Mouse (Mus musculus) liver, embryonic 14.5 days (tissue): ENCODE results near the gene Elavl2. TPM values are rescaled to one million over a fixed set of nuclear protein-coding genes. Genes with fewer than 3 reads are reported as not detected.

Experiments
- ATAC-seq: fragments of 200-750 bp; cut with Nextera tagmentation; 2 replicates; pipeline ENCODE4 v1.8.0; 2017; ENCODE audit warnings: moderate number of reproducible peaks, mild to moderate bottlenecking, moderate library complexity; ENCODE audit not compliant: insufficient read depth
- DNase-seq, 3 experiments: peaks; one replicate each; pipeline ENCODE4 v3.0.0-alpha.2; 2012 to 2013; ENCODE audit warnings: low read depth in 3 of 3, low spot score in 3 of 3
- H3K27ac ChIP-seq: fragments of 300-500 bp; sonication (generic); 2 replicates; pipeline ENCODE4 v1.5.1; 2014; ENCODE audit warnings: moderate library complexity, mild to moderate bottlenecking, control low read depth, inconsistent platforms
- H3K27me3 ChIP-seq: fragments of 300-500 bp; sonication (generic); 2 replicates; pipeline ENCODE4 v1.6.1; 2014; ENCODE audit warnings: mild to moderate bottlenecking, low read length, moderate library complexity; ENCODE audit not compliant: control insufficient read depth, insufficient read depth
- H3K36me3 ChIP-seq: fragments of 300-500 bp; sonication (generic); replicated peaks from 2 replicates; pipeline ENCODE4 v1.6.1; 2014; ENCODE audit warnings: low read depth; ENCODE audit not compliant: control insufficient read depth, insufficient read depth
- H3K4me1 ChIP-seq, 2 experiments: fragments of 200-500 bp in 1 of 2; fragments of 300-500 bp in 1 of 2; sonication (generic) in 1 of 2; replicated peaks; 2 replicates each; pipeline ENCODE4 v1.6.1; 2012 to 2014; ENCODE audit warnings: antibody characterized with exemption in 1 of 2, inconsistent platforms in 1 of 2, low read length in 1 of 2; ENCODE audit not compliant: control insufficient read depth in 2 of 2, insufficient read depth in 2 of 2
- H3K4me2 ChIP-seq: fragments of 300-500 bp; sonication (generic); 2 replicates; pipeline ENCODE4 v1.6.1; 2014; ENCODE audit warnings: low read depth, mild to moderate bottlenecking, control low read depth, moderate library complexity
- H3K4me3 ChIP-seq, 2 experiments: fragments of 200-500 bp in 1 of 2; fragments of 300-500 bp in 1 of 2; sonication (generic) in 1 of 2; 2 replicates each; pipeline ENCODE4 v1.5.1; 2012 to 2014; ENCODE audit warnings: low read depth in 2 of 2, low read length in 2 of 2, mild to moderate bottlenecking in 2 of 2, control low read depth in 1 of 2, inconsistent platforms in 1 of 2, moderate library complexity in 1 of 2; ENCODE audit not compliant: insufficient read depth in 1 of 2
- H3K9ac ChIP-seq: fragments of 300-500 bp; sonication (generic); replicated peaks from 2 replicates; pipeline ENCODE4 v1.6.1; 2014; ENCODE audit warnings: mild to moderate bottlenecking, control low read depth, moderate library complexity
- H3K9me3 ChIP-seq: fragments of 300-500 bp; sonication (generic); 2 replicates; pipeline ENCODE4 v1.6.1; 2016; ENCODE audit warnings: low read length, mixed read lengths; ENCODE audit not compliant: control insufficient read depth
- CTCF ChIP-seq: IDR thresholded peaks from 2 replicates; pipeline ENCODE4 v1.5.1; 2016; ENCODE audit warnings: antibody characterized with exemption, low read depth, control low read depth
- EP300 ChIP-seq: IDR thresholded peaks from 2 replicates; pipeline ENCODE4 v1.6.1; 2016; ENCODE audit warnings: antibody characterized with exemption, low read depth
- WGBS: fragments of 180-500 bp; shearing (Covaris S2); extraction: QIAGEN DNeasy Blood & Tissue Kit; methylation state at CpG from one replicate; pipeline ENCODE4 v1.1.7; 2014; ENCODE audit not compliant: insufficient replicate concordance; 5-methylcytosine and 5-hydroxymethylcytosine counted together
- polyA plus RNA-seq, 2 experiments: library from polyadenylated mRNA; depleted of rRNA in 1 of 2; stranded (reverse) in 1 of 2; unstranded in 1 of 2; fragments of >200 nt; fragmentation: Nextera tagmentation in 1 of 2; extraction: Ambion mirVana in 1 of 2; gene quantifications; 2 replicates each; pipeline versions ENCODE4 v1.2.1 to v1.2.3; 2012 to 2014

The Elavl2 gene
- polyA plus RNA-seq (2012; rRNA removed) (0.03 and 0.08 TPM in 2 replicates), polyA plus RNA-seq (2014; fragmentation: Nextera tagmentation; extraction: Ambion mirVana) (0.32 TPM in 2 replicates)

GRCm38 (mm10) chr4:91400423-91400822 is at the start of gene Elavl2:
TSS of gene Elavl2 (minus strand) at chr4:91400785.
- no peaks in the 10 kb centered on the region for H3K9me3 ChIP-seq
- H3K4me1 ChIP-seq: no peaks in the 10 kb centered on the region
- WGBS: 3% methylated on average over 28 of the region's 28 CpGs
- H3K9ac ChIP-seq: no peak within 1 kb of the TSS
- ATAC-seq (no peak), DNase-seq (no peak)
- H3K36me3 ChIP-seq: no peaks in the 10 kb centered on the region
- H3K27ac ChIP-seq: no peak within 1 kb of the TSS
- peaks cover 4% of the 10 kb centered on the region for H3K27me3 ChIP-seq
- H3K4me3 ChIP-seq: no peak within 1 kb of the TSS
- no peak within 1 kb of the TSS for H3K4me2 ChIP-seq
- TF ChIP-seq EP300: no peak
- no peak for TF ChIP-seq CTCF

DNA sequence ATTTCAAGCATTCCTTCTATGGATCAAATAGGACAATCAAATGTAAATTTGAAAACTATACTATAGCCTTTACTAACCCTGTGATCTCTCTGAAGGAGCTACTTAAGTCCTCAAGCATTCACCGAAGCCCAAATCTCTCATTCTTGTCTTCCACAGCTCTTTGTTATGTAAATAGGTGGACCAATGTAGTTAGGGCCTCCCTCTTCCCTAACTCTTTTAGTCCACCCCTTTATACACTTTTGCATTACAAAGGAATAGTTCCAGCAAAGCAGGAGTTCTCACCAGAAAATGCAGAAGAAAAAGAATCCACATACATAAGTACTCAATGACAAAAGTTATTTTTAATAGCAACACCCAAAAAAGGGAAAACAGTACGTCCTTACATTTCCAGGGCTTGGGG is 47.3 kb upstream of the Elavl2 start:
- H3K4me1 ChIP-seq: no peaks in the 10 kb centered on the region
- WGBS: 51% methylated on average over 2 of the region's 2 CpGs
- no peak for TF ChIP-seq EP300
- no peak for ATAC-seq
- no peaks in the 10 kb centered on the region for H3K9me3 ChIP-seq
- DNase-seq: no peak
- H3K27ac ChIP-seq: no peak overlapping the region
- H3K27me3 ChIP-seq: no peaks in the 10 kb centered on the region
- H3K9ac ChIP-seq: no peak overlapping the region
- H3K36me3 ChIP-seq: no peaks in the 10 kb centered on the region
- H3K4me3 ChIP-seq: no peak overlapping the region
- no peak overlapping the region for H3K4me2 ChIP-seq

DNA sequence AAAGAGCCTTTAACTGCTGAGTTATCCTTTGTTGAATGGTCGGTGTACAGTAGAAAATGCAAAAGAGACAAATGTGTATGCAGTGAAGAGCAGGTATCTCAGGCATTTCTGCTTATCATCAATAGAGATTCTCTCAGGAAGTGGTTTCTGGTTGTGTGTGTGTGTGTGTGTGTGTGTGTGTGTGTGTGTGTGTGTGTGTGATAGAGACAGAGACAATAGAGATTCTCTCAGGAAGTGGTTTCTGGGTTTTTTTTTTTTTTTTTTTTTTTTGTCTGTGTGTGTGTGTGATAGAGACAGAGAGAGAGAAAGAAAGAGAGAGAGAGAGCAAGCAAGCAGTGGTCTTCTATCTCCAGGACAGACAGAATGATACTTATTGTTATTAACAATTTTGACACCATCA is 15.0 kb upstream of the Elavl2 start:
- Histone ChIP-seq H3K4me2 (no peak overlapping the region), H3K4me1 (no peaks in the 10 kb centered on the region), H3K9me3 (no peaks in the 10 kb centered on the region), H3K9ac (no peak overlapping the region), H3K4me3 (no peak overlapping the region), H3K27ac (no peak overlapping the region), H3K36me3 (no peaks in the 10 kb centered on the region), H3K27me3 (no peaks in the 10 kb centered on the region)
- WGBS: 51% methylated on average over 1 of the region's 1 CpGs
- no peak for TF ChIP-seq CTCF
- TF ChIP-seq EP300: no peak
- no peak for DNase-seq
- no peak for ATAC-seq

GRCm38 (mm10) chr4:91405047-91405446 is 4.5 kb upstream of the Elavl2 start:
- no peaks in the 10 kb centered on the region for H3K4me1 ChIP-seq
- no peak overlapping the region for H3K4me2 ChIP-seq
- DNase-seq (no peak), ATAC-seq (no peak)
- H3K4me3 ChIP-seq: no peak overlapping the region
- H3K27me3 ChIP-seq: peaks cover 4% of the 10 kb centered on the region
- WGBS: 51% methylated on average over 3 of the region's 3 CpGs
- TF ChIP-seq EP300: no peak
- TF ChIP-seq CTCF: no peak
- no peak overlapping the region for H3K9ac ChIP-seq
- no peaks in the 10 kb centered on the region for H3K9me3 ChIP-seq
- no peak overlapping the region for H3K27ac ChIP-seq
- H3K36me3 ChIP-seq: no peaks in the 10 kb centered on the region

GRCm38 (mm10) chr4:91399510-91400196 is 932 bp downstream of the Elavl2 start:
- Histone ChIP-seq H3K4me2 (no peak overlapping the region), H3K9ac (no peak overlapping the region), H3K4me3 (no peak overlapping the region), H3K27ac (no peak overlapping the region), H3K4me1 (no peaks in the 10 kb centered on the region), H3K36me3 (no peaks in the 10 kb centered on the region), H3K27me3 (peaks cover 4% of the 10 kb centered on the region), H3K9me3 (no peaks in the 10 kb centered on the region)
- ATAC-seq (no peak), DNase-seq (no peak)
- 1% methylated on average over 17 of the region's 17 CpGs for WGBS
- TF ChIP-seq CTCF: no peak
- TF ChIP-seq EP300: no peak
